Mouse (Mus musculus): Measurements from ENCODE around the gene Rpap3.

The Rpap3 gene

GRCm38 (mm10) chr15:97731111-97731510, 25.5 kb upstream of the Rpap3 start, which contains the start of gene Endou:
Gene Endou (minus strand): TSS chr15:97731339.
- DNase-seq (ENCODE audit: low read depth, low spot score), result no peak

GRCm38 (mm10) chr15:97730365-97730764, 24.7 kb upstream of the Rpap3 start:
- no peak for DNase-seq (ENCODE audit: low read depth, low spot score)

GRCm38 (mm10) chr15:97728804-97729203, 23.2 kb upstream of the Rpap3 start:
- no peak for DNase-seq (ENCODE audit: low read depth, low spot score)

DNA sequence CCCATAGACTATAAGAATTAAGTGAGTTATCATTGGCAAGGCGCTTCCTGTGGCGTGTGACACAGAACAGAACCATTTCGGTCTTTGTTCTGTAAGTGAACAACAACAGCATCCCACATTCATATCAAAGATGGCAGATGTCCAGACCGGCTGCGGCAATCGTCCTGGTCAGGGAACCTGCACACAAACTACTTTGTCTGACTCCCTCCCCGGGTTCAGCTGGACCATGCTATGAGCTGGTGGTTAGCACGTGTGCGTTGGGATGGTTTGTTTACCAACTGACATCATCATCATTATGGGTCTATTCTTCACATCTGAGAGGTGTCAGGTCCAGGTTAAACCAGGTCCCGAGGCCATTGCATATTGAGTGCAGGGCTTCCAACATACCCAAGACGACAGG, 22.8 kb upstream of the Rpap3 start:
- no peak for DNase-seq (ENCODE audit: low read depth, low spot score)

DNA sequence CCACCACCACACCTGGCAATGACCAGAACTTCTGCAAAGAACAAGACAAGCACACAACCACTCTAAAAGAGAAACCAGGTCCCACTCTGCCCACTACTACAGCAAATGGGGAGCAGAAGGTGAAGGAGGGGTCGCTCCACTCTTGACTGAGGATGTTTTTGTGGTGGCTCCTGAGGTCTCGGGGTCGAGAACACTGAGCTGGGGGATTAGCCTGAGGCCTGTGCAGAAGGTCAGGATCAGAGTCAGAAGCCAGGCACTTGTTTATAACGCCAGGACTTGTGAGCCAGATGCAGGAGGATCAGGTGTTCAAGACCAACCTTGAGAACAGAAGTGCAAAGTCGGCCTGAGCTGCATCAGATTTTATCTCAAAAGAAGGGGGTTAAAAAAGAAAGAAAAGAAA, 21.9 kb upstream of the Rpap3 start:
- DNase-seq (ENCODE audit: low read depth, low spot score), result no peak

DNA sequence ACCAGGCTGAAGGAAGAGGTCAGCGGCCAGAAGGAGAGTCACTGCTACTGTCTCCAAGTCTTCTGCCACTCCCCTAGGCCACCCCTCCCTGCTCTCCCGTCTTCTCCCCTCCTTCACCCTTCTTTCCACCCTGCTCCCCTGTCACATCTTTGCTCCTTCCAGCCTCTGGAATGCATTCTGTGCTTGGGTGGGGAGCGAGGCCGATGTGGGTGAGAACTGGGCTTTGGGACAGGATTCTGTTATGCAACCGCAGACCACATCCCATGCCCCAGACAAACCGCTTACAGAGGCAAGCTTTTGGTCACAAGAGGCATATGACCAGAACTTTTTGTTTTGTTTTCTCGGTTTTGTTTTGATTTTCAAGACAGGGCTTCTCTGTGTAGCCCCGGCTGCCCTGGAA, 21.4 kb upstream of the Rpap3 start:
- DNase-seq (ENCODE audit: low read depth, low spot score), result no peak

- DNase-seq (ENCODE audit: low read depth, low spot score), result no peak
These were observed 20.7 kb upstream of the Rpap3 start for GRCm38 (mm10) chr15:97726310-97726709.

DNA sequence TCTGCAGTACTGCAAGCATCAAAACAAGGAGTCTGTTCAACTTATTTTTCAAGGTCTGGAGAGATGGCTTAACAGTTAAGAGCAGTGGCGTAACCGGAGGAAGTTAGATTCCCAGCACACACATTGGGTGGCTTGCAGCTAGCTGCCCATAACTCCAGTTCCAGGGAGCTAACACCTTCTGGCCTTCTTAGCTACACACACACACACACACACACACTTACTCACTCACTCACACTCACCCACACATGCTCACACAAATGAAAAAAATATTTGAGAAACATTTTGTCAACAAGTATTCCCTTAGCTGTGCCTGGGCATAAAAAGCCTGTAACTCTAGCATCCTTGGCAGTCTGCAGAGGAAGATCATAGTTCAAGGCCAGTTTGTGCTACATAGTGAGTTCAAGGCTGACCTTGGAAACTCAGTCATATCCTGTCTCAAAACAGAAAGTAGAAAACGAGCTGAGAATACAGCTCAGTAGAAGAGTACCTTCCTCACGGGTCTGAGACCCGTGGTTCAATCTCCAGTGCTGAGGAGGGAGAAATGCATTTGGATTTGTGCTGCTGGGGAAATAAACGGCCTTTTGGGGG, 19.7 kb upstream of the Rpap3 start:
- no peak for DNase-seq (ENCODE audit: low read depth, low spot score)

GRCm38 (mm10) chr15:97724346-97725197, 18.9 kb upstream of the Rpap3 start:
- no peak for DNase-seq (ENCODE audit: low read depth, low spot score)

- no peak for DNase-seq (ENCODE audit: low read depth, low spot score)
These were observed 18.1 kb upstream of the Rpap3 start for GRCm38 (mm10) chr15:97723536-97724345.

DNA sequence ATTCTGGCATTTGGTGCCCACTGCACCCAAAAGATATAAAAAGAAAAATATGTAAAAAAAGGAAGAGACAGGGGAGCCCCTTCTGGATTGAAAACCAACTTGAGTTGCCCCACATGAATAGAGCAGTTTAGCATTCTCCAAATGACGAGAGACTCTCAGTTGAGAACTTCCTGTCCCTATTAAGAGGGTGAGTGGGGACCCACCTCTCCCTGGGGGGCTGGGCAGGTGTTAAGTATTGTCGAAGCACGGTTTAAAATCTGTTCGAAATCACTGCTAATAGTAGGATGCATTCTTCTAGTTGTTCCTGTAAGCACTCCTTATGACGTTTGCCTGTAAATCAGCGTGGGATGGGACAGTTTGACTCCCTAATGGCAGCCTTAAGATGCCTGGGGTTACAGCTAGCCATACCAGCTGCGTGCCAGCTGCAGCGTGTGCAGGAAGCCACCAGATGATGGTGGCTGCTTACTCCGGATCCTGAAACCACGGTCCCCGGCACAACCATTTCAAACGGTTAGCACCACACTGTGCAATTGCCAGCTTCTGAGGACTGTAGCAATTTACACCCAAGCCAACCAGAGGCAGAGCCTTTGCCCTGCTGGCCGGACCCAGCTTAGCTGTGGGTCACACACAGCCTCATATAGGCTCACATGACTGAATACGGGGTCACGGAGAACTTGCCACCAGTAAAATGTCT, 15.5 kb upstream of the Rpap3 start:
- DNase-seq (ENCODE audit: low read depth, low spot score), result no peak

DNA sequence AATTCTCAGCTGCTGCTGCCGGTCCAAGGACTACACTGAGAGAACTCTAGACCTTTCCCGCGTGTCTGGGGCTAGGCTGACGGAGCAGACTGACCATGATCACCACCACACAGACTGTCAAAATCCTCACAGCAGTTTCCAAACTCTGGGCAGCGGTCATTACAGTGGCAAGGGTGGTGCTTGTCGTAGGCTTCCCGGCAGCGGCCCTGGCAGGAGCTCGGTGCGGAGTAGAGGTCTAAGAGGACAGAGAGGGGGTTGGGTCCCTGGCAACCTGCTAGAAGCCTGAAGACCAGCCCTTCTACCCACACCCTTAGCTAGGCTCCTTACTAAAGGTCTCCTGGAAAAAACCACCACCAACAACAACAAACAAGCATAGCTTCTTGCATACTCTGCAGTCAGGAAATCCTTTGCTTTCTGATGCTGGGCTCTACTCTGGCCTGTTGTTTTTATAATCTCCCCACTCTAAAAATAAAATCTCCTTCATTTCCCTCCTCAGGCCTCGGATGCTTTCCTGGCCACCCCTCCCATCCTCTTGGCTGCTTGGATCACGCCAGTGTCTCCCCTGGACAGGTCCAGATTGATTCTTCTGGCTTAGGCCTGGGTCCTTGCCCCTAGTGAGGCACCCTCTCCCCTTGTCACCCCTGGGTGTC, 14.5 kb upstream of the Rpap3 start:
- no peak for DNase-seq (ENCODE audit: low read depth, low spot score)

DNA sequence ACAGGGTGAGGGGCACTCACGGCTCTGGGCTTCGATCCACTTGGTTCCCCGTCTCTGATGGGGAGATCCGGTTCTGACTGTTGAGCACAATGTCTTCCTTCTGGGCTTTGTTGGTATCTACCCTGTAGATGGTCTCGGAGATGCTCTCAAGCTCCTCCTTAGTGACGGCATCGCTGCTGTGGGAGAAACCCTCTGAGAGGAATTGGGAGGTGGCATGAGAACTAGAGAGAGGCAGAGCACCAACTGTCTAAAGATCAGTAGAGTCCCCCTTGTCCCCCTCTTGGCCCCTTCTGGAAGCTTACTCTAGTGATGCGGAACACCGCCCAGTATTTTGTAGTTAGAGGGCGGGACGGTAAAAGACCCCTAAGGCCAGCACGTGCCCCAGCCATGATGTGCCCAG, 13.9 kb upstream of the Rpap3 start:
- DNase-seq (ENCODE audit: low read depth, low spot score), result no peak

GRCm38 (mm10) chr15:97718535-97719155, 13.0 kb upstream of the Rpap3 start:
- DNase-seq (ENCODE audit: low read depth, low spot score), result no peak

DNA sequence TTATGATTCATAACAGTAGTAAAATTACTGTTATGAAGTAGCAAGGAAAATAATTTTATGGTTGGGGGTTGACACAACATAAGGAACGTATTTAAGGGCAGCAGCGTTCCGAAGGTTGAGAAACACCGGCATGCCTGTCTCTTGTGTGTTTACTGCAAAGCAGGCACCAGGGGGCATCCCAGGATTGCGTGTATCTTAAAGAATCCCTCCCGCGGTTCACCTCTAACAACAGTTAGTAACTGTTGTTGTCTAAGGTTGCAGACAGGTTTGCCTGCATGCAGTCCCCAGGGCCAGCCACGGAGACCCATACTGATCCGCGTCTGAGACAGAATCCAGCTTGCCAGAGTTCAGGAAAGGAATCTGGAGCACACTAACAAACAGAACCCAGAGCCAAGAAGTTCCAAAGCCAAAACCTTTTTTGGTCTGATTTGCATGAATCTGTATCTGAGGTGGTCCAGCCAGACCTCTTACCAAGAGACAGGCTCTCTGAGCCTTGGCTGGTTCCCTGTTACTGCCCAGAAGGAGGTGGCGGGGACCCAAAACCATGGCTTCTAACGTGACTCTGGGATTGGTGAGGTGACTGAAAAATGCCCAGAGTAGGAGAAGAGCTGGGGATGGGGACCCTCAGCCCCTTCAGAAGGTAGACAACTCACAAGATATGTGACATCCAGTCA, 12.4 kb upstream of the Rpap3 start:
- peak; percentile 70 for DNase-seq (ENCODE audit: low read depth, low spot score)

GRCm38 (mm10) chr15:97716782-97717181, 11.2 kb upstream of the Rpap3 start:
- no peak for DNase-seq (ENCODE audit: low read depth, low spot score)

DNA sequence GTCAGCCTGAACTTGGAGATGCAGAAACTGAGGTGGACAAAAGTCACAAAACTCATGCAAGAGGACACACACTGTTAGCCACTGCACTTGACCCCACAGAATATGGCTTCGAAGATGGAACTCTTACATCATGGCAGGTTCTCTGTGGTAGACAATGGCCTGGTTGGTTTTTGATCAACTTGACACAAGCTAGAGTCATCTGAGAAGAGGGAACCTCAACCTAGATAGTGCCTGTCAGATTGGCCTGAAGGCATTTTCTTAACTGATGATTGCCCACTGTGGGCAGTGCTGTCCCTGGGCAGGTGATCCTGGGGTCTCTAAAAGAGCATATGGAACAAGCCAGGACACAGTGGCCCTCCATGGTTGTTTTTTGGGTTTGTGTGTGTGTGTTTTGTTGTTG, 10.1 kb upstream of the Rpap3 start:
- DNase-seq (ENCODE audit: low read depth, low spot score), result no peak

GRCm38 (mm10) chr15:97715083-97715482, 9.5 kb upstream of the Rpap3 start:
- DNase-seq (ENCODE audit: low read depth, low spot score), result no peak

GRCm38 (mm10) chr15:97712546-97712945, 6.9 kb upstream of the Rpap3 start:
- DNase-seq (ENCODE audit: low read depth, low spot score), result no peak

- DNase-seq (ENCODE audit: low read depth, low spot score), result no peak
These were observed 5.3 kb upstream of the Rpap3 start for GRCm38 (mm10) chr15:97710906-97711305.

All from ZHBTc4 (cell line).